Mouse (Mus musculus) erythroblast, adult 5-6 weeks (primary cell): ENCODE measurements around the gene Ppm1n. TPM values are rescaled to one million over a fixed set of nuclear protein-coding genes. Genes with fewer than 3 reads are reported as not detected.

Experiments
- ATAC-seq: replicated peaks from 2 replicates; pipeline ENCODE4 v1.8.0; 2016; ENCODE audit warnings: moderate number of reproducible peaks, mild to moderate bottlenecking, moderate TSS enrichment, inconsistent platforms; ENCODE audit not compliant: poor library complexity, low FRiP score, severe bottlenecking
- total RNA-seq, 2 experiments: library from RNA; stranded (forward) in 1 of 2; stranded (reverse) in 1 of 2; fragments of 150-400 nt in 1 of 2; fragments of 200-764, 138-1000 nt in 1 of 2; gene quantifications; 2 replicates each; pipeline versions ENCODE4 v1.2.3 to v1.2.4; 2015 to 2017; ENCODE audit warnings: low replicate concordance in 2 of 2

Gene Ppm1n
- total RNA-seq, 2 experiments from 2014 or later = not detected

DNA sequence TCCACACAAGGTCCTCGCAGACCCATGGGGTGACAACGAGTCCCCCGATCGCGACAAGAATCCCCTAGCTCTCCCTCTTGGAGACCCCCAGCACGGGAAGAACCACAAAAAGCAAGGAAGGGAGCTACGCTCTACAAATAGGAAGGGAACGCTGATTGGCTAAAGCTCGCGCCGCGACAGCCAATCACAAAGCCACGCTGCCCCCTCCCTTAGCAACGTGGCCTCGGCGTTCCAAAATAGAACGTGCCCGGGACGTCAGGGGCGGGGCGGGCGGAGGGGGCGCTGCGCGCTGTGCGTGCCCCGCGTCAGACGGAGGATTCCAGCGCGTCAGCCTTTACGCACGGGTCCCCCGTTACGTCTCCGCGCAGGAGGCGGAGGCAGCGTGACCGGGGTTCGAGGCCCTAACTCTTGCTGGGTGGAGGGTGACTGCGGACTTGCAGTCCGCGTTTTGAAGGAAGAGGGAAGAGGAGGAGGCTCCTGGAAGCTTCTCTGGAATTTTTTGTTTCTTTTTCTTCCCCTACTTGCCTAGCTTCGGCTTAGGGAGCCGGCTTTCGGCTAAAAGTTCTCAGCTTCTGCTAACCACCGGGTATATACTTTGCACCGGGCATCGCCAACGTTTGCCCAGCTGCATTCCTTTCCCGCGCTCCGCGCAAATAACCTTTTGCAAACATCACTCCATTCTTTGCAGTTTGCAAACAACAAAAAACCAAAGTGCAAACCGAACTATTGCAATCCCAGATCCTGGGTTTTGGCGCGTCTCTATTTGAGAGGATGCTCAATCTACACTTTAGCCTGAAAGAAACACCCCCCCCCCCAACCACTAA, 28.8 kb upstream of the Ppm1n start:
- ATAC-seq = peak; percentile 77

DNA sequence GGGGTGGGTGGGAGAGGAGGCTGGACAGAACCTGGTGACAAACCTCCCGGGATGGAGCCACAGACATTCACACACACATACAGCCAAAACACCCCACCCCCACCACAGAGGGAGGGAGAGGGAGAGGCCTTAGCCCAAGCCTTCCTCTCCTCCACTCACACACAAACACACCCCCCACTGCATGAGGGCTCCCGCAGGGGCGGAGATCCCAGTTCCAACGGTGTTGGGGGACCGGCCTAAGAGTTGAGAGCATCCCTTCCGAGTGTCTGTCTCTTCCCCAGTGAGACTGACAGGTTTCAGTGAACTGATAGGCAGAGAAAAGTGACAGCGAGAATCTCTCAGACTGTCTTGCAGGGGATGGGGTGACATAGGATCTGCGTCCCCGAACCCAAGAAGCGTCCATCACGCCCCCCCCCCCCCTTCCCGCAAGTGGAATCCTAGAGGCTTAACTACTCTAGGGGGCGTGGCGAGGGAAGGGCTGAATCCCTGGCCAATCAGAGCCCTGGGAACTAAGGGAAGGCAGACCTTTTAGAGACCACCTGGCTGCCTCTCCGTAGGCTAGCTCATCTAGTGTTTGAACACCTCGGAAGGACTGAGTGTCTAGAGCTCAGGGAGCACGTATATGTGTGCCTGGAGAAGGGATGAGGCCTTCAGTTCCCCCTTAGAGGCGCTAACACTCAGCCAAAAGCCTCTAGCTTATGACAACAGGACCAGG, 28.0 kb upstream of the Ppm1n start:
- ATAC-seq = peak; percentile 25; the same call in 1 of the 2 replicates

DNA sequence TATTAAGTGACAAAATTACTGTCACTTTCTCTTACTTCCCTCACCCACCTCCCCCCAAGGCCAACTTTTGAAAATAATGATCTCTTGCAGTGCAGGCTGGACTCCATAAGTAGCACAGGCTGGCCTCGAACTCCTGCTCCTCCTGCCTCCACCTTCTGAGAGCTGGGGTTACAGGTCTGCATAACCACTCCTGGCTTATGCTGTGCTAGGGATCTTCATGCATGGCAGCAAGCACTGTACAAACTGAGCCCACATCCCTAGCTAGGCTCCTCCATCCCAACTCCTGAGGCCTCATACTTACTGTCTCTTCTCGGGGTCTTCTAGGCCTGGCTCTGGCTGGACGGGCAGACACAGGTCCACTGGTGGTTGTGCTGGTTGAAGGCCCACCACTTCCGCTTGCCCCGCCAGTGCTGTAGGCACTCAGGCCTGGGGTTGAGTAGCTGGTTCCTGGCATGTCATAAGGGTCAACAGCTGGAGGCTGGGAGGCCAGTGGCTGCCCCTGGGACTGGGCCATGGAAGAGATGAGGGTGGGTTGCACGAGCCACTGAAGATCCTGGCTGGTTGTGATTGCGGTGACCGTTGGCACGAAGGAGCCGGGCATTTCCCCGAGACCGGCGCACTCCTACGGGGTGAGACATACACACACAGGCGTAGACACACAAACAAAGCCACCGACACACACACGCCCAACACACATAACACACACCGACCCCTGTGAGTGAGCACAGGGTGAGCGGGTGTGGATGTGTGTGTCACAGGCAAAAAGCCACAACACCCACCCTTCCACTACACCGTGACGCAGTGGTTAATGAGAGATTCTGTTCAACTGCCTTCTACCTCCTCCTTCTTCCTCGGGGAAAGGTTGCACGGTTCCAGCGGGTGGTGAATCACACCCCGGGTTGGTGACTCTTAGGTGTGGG, 27.2 kb upstream of the Ppm1n start:
- ATAC-seq = no peak

DNA sequence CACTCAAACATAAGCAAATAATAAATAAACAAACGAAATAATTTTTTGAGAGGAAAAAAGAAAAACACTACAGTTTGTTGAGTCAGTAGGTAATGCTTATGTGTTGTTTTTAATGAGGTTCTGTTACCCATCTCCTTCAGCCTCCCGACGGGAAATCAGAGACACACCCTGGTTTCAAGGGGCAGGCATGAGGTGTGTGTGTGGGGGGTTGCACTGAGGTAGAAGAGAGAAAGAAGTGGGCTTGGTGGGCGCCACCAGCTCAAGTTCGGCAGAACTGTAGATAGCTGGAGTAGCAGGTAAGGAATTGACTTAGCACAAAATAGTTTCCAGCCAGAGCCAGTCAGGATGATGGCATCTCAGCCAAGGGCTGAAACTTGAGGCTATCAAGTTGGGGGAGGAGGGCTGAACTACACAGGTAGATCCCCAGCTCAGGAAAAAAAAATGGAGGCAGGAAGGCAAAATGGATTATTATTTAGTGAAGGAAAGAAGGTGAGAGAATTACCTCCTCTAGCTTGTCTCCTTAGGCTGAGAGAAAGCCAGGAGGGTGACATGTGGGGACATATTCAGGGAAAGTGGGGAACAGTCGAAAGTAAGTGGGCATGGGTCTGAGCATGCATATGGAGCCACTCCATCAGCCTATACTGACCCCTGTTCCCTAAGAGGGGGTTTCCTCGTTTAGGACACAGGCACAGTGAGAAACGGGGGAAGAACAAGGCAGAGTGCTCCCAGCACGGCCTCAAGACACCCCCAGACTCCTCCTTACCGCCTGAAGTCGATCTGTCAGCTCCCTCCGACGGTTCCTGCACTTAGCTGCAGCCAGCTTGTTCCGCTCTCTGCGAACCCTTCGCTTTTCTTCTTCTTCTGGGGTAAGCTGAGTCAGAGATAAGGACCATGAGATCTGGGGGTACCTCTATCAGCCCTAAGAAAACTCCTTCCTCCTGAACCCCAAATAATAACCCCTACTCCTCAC, 26.2 kb upstream of the Ppm1n start:
- no peak for ATAC-seq

DNA sequence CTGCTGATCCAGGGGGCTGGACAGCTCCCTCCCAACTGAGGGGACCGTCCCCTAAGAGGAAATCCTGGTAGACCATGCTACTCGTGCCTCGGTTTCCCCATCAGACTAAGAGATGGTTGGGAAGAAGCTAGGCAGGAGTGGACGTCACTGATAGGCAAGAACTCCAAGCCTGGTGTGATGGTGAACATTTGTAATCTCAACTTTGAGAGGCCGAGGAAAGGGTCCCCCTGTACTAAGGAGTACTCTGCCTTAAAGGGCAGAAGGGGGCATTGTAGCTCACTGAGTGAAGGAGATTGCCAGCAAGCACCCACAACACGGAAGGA, 25.5 kb upstream of the Ppm1n start:
- no peak for ATAC-seq

DNA sequence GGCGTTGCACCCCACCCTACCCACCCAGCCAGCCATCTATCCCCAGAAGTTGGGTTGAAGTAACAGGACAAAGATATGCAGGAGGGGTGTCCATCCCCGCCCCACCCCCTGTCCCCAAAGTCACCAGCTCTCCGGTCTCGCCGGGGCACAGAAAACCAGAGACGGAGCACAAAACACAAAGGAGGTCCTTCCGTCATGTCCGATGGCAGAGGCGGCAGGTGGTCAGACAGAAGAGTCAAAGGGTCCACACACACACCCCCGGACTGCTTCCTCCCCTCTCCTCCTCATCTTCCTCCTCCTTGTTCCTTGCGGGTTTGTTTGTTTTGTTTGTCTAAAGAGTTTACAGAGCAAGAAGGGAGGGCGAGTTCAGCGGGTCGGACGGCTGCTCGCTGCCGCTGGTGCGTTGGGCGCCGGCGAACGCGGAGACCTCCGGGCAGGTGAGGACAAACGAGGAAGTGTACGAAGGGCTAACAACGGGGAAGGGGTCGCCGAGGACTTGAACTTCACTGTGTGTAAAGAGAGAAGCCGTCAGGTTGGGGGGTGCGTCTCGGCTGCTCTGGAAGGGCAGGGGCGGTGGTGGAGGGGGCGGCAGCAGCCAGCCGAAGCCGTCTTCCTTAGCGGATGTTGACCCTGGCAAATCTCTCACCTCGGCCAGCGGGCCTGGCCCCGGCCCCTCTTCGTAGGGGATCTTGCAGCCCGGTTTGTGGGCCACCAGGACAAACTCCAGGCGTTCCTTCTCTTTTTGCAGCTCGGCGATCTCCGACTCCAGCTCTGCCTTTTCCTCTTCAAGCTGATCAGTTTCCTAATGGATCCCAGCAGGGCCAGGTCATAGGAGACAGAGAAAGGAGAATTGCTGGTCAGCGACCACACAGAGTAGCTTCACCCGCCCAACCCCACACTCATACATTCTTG, 24.9 kb upstream of the Ppm1n start:
- ATAC-seq = no peak

DNA sequence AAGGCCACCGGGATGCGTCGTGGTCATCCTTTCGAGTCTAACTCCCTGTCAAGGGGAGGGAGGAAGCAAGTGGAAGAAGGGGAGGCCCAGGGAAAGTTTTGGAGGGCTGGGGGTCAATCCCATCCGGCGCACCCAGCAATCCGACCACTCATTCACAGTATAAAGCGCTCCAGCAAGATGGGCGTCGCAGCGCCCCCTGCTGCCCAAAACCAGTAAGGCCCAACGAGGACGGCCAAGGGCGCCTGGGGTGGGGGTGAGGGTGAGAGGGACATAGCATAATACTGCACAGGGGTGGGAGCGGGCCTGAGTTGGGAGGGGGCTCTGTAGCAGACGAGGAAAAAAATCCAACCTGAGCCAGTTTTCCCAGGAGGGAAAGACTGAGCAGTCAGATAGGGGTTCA, 23.9 kb upstream of the Ppm1n start:
- no peak for ATAC-seq

DNA sequence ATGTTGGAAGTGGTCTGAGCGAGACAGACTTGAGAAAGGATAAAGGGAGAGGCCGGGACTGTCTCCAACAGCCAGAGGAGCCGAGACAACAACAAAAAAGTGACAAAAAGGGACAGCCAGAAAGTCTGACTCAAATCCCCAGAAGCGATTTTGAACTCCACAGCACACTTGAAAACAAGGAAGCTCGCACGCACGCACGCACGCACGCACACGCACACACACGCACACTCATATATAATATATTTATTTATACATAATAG, 23.1 kb upstream of the Ppm1n start:
- ATAC-seq = no peak

DNA sequence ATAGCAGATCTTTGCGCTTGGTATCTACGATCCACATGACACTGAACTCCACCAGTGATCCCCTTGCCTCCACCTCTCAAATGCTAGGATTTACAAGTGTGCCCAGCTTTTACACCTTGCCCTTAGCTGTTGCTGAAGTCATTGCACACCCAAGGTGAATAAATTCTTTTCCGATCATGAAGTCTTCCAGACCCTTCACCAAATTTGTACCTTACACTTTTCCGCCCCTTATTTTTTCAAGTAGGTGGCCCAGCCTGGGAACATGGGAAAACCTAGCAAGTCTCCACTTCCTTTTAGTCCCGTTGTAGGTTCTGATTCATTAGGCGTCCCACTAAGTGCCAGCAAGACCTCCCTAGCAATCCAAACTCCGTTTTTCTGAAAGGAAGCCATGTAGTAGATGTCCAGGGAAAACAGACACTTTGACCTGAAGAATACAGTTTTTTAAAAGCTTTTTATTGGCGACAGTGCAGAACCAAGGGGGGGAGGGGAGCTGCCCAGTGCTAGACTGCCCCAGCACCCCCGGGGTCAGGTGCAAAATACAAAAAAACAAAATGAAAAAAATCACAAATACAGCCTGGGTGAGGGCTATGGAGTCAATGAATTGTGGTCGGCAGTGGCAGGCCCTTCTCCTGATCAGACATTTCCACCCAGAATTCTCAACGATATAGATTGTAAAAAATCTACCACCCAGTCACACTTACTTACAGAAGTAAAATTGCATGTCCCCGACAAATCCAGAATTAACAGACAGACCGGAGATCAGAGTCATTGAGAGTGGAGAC, 22.6 kb upstream of the Ppm1n start:
- no peak for ATAC-seq

DNA sequence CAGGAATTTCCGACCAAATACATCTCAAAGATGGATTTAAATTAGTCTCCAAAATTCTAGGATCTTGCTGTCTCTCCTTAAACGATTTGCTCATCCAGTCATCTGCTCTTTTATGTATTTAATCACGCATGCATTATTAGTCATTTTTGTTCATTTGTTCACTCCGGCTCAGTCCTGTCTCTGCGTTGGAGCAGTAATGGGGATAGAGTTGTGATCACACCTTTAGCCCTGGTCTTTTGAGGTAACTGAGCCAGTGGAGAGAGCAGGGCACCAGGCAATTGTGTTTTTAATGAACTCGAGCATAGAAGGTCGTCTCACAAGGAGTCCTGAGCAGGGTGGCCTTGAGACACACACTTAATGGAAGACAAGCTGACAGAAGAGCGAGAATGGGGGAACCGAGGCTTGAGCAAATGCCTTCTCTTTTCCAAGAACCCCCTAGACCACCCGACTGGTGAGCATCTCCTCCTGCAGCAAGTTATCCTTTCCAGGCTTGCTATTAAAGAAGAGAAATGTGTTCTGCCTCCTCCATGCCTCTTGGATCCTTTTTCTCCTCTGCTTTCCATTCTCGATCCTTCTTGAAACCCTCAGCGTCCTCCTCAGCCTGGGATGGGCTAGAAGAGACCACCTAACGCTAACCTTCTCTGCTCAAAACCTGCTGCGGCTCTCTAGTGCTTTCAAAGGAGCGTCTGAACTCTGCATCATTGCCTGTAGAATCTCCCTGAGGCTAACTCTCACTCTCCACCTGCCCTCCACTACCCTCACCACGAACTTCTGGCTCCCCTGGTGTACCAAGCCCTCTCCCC, 21.8 kb upstream of the Ppm1n start:
- ATAC-seq = no peak

DNA sequence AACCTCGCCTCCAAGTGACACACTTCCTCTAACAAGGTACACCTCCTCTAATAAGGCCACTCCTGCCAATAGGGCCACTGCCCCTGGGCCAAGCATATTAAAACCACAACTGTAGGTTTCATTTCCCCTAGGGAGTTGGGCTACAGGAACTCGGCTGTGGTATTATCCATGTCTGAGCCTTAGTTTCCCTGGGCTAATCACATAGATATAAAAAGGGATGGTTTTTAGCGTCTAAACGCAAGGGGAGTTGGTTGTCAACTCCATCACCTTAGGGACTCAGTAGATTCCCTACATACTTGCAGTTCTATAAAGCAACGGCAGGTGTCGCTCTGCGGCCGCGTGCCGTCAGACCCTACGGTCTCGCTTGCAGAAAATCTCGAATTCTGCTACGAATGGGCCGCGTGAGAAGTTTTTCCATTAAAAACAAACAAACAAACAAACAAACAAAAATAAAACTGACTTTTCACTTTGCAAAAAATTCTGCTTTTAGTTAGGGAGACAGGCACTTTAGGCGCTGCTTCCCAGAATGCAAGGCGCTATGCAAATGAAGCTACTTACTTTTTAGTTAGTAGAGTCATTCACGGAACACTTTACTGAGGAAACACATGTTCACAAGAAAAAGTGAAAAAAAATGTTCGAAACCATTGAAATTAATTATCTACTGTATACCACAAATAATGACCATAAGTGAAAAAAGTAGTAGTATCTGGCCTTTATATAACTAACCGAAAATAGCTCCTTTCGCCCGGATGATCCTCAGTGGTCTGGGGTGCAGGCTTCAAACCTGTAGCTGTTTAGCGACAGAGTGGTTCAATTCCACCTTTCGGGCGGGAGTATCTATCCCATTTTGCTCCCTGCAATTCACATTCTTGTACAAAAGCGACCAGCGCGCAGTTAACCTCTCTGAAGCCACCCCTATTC, 20.9 kb upstream of the Ppm1n start:
- peak; percentile 79 for ATAC-seq

DNA sequence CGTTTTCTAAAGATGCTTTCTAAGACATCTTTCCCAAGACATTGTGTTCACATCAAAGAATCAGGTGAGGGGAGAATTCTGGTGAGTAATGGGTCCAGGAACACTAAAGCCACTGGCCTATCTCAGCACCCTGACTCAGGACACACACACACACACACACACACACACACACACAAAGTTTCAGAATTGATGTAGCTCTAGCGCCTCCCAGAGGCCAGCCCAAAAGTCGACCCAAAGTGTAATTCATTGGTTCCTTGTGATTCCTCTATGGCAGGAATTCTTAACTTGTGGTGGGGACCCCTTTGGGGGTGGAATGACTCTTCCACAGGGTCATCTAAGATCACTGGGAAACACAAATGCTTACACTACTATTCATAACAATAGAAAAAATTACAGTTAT, 19.3 kb upstream of the Ppm1n start:
- ATAC-seq = no peak

DNA sequence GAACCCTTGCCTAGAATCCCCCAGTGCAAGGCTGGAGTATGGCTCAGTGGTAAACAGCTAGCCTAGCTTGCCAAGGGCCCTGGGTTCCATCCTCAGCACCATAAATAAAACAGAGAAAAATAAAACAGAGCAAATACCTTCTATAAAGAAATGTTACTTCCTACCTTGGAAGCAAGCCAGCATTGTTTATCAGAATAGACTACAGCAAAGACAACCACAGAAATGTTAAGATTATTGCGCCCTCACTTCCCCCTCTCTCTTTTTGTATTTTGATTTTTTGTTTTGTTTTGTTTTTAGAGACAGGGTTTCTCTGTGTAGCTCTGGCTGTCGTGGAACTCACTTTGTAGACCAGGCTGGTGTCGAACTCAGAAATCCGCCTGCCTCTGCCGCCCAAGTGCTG, 17.9 kb upstream of the Ppm1n start:
- no peak for ATAC-seq

DNA sequence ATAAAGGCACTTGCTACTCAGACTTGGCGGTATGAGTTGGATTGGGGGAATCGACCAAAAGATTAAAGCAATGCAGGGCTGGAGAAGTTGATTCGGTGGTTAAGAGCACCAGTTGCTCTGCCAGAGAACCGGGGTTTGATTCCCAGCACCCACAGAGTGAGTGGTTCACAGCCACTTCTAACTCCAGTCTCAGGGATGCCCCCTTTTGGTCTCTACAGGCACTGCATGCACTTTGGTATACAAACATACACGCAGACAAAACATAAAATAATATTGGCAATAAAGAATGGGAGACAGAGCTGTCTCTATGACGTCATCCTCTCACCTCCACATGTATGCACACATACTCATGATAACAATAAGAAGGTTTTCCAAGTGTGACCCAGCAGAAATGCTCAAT, 17.2 kb upstream of the Ppm1n start:
- ATAC-seq = no peak

DNA sequence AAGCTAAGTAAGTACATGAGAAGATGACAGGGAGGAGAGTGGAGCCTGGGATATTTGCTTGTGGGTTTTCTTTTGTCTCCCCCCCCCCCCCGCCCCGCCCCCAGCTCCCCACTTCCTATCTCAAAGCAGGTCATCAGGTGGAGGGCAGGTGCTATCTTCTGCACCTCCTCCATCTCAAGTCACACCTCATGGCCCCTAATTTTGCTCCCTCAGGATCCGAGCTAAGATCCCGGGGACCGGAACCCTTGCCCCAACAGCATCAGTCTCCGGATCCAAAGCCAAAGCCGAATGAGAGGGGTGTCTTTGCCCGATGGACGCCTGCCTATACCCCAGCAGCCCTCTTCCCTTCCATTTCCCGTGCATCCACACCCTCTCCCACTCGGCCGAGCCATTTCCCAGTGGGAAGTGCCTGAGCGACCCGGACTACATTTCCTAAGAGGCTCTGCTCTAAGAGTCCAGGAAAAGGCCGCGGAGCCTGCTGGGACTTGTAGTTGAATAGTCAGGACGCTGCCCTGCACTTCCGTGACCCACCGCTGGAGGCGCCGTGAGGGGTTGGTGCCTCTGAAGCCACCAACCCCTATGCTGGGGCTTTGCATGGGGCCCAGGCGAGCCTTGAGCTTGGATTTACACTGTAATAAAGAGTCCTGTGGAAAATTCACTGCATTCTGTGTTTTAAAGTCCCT, 15.8 kb upstream of the Ppm1n start:
- peak; percentile 72 for ATAC-seq
